Mouse (Mus musculus): ENCODE data around the gene Pitpnc1. TPM values are rescaled to one million over a fixed set of nuclear protein-coding genes. Genes with fewer than 3 reads are reported as not detected.

Pitpnc1 gene
- total RNA-seq, 1 experiment from 2014 or later, result 24.4 TPM

DNA sequence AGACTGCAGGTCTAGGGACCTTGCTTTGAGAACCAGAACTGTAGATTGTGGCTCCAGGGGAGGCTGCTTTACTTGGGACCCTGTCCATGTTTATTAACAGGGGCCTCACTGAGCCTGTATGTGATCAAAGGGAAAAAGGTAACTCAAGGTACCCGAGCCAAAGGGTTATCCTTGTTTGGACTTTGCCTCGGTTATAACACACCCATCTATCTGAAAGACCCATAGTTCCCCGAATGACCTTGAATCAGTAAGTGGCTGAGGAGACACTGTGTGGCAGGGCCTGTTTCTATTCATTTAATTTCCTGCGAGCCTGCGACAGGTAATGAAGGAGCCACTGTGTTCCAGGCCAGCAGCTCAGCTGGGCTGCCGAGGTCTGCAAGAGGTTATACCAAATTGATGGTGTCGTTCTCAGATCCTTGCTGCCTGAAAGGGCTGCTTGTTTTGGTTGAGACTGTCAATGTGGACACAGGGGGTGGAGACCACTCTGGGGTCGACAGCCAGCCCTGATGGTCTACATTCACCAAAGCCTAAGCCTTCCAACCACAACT, 246.8 kb downstream of the Pitpnc1 start:
- ATAC-seq (ENCODE audit: extremely low read depth, insufficient number of reproducible peaks, low FRiP score, poor library complexity, severe bottlenecking), result no peak

GRCm38 (mm10) chr11:107223169-107223561, 247.3 kb downstream of the Pitpnc1 start:
- ATAC-seq (ENCODE audit: extremely low read depth, insufficient number of reproducible peaks, low FRiP score, poor library complexity, severe bottlenecking), result no peak

- ATAC-seq (ENCODE audit: extremely low read depth, insufficient number of reproducible peaks, low FRiP score, poor library complexity, severe bottlenecking), result no peak
Measured at GRCm38 (mm10) chr11:107222531-107223168, 247.8 kb downstream of the Pitpnc1 start.

GRCm38 (mm10) chr11:107215111-107215510, 255.4 kb downstream of the Pitpnc1 start:
- ATAC-seq (ENCODE audit: extremely low read depth, insufficient number of reproducible peaks, low FRiP score, poor library complexity, severe bottlenecking), result no peak

DNA sequence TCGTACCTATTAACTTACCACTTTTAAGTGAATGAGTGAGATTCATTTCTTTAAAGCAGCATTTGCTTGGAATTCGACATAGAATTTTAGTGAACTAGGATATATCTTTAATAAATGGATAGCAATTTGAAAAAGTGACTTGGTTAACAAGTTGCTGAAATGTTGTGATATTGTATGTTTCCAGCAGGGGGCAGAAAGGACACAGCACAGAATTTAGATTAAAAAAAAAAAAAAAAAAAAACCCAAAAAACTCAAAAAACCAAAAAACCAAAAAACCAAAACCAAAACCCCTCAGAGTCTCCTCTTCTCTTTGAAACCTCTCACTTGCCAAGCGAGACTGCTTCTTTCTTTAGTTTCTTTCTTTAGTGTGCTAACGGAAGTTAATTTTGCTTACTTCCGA, 256.8 kb downstream of the Pitpnc1 start:
- no peak for ATAC-seq (ENCODE audit: extremely low read depth, insufficient number of reproducible peaks, low FRiP score, poor library complexity, severe bottlenecking)

DNA sequence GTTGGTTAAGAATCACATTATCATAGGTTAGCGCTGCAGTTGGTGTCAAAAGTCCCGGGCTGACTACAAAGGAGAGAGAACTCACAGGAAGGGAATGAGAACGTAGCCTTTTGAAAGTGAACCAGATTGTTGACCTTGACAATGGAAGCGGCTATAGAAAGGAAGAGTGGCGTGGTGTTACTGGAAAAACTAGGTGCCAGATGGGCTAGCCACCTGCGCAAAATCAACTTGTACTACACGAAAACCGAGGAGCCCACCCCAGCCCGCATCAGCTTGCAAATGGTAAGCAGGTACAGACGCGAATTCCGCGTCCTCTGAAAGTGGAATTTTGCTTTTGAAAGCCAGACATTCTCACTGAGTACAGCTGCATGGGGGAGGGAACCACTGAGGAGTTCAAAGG, 260.7 kb downstream of the Pitpnc1 start:
- no peak for ATAC-seq (ENCODE audit: extremely low read depth, insufficient number of reproducible peaks, low FRiP score, poor library complexity, severe bottlenecking)

GRCm38 (mm10) chr11:107201773-107202172, 268.7 kb downstream of the Pitpnc1 start:
- ATAC-seq (ENCODE audit: extremely low read depth, insufficient number of reproducible peaks, low FRiP score, poor library complexity, severe bottlenecking), result no peak

DNA sequence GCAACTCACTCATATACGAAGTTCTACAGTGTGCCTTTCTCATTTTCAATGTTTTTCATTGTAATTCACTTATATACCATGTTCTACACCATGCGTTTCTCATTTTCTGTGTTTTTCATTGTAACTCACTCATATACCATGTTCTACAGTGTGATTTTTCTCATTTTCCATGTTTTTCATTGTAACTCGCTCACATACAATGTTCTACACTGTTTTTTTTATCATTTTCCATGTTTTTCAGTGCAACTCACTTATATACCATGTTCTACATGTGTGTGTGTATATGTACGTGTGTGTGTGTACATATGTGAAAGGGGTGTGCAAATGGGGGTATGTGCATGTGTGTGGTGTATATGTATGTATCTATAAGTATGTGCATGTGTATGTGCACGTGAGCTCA, 271.2 kb downstream of the Pitpnc1 start:
- peak; percentile 51; the same call in 1 of the 2 replicates for ATAC-seq (ENCODE audit: extremely low read depth, insufficient number of reproducible peaks, low FRiP score, poor library complexity, severe bottlenecking)

DNA sequence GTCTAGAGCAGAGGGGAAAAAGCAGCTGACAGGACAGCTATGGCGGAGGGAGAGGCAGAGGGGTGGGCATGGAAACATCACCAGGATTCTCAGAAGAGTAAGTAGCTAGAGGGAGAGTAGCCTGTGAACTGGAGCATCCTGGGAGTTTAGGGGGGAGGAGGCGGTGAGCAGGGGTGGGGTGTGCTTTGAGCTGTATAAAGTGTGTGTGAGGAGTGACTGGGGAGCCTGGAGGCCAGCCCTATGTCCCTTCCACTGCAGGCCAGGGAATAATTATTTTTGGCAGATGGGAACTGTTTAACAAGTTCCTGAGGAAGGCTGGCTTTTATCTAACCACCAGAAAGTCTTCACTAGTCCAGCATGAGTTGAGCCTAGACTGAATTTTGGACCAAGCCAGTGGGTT, 275.2 kb downstream of the Pitpnc1 start:
- no peak for ATAC-seq (ENCODE audit: extremely low read depth, insufficient number of reproducible peaks, low FRiP score, poor library complexity, severe bottlenecking)

GRCm38 (mm10) chr11:107190376-107190775, 280.1 kb downstream of the Pitpnc1 start:
- ATAC-seq (ENCODE audit: extremely low read depth, insufficient number of reproducible peaks, low FRiP score, poor library complexity, severe bottlenecking), result no peak

DNA sequence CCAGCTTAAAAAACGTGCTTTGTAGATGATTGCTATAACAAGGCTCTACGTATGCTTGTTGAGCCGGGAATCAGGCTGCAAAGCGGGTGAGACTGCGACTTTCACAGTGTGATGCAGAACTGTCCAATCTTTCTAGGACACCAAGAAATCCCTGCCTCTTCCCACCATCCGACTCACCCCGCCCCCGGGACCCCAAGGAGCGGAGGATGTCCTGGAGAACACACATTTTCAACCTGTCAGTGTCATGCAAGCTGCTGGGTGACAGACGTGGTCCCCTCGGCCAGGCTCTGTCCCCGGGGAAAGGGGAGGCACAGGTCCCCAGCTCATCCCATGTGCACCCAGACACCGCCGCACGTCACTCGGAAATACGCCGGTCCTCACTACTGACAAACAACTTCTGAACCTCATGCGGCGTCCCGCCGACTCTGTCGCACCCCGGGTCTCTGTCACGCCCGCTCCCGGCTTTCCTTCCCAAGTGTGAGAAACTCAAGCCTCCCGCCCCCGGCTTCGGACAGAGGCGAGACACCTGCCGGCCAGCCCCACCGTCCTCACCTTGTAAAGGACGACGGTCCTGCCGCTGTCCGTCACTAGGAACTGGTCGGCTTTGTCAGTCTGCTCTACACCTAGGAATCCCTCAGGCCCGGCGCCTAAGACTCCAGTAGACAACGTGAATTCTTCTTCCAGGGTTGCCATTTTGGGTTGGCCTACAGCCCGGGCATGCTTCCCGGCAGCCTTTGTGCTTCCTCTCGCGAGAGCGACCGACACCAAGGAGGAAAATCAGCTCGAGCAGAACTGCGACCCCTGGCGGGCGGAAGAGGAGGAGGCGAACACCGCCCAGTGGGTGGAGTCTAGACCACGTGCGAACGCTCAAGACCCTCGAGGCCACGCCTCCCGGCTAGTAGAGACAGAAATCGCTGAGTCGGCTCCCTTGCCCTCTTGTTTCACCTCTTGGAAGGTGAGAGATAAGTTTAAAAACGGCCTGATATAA, 281.6 kb downstream of the Pitpnc1 start, which contains the start of gene Nol11:
Gene Nol11 (minus strand): TSS at position 817 of the 988 bp plus-strand sequence.
- peak; percentile 99 for ATAC-seq (ENCODE audit: extremely low read depth, insufficient number of reproducible peaks, low FRiP score, poor library complexity, severe bottlenecking)

- no peak for ATAC-seq (ENCODE audit: extremely low read depth, insufficient number of reproducible peaks, low FRiP score, poor library complexity, severe bottlenecking)
Measured at GRCm38 (mm10) chr11:107183777-107184176, 286.7 kb downstream of the Pitpnc1 start.

- no peak for ATAC-seq (ENCODE audit: extremely low read depth, insufficient number of reproducible peaks, low FRiP score, poor library complexity, severe bottlenecking)
Measured at GRCm38 (mm10) chr11:107161215-107161614, 309.3 kb downstream of the Pitpnc1 start.

- ATAC-seq (ENCODE audit: extremely low read depth, insufficient number of reproducible peaks, low FRiP score, poor library complexity, severe bottlenecking), result peak; percentile 58; the same call in 1 of the 2 replicates
Measured at GRCm38 (mm10) chr11:107159034-107159433, 311.5 kb downstream of the Pitpnc1 start.

Other genes starting within 250 kb of the Pitpnc1 start
- 52.8 and 67.9 TPM in 2 replicates for gene Psmd12, start 8.8 kb upstream of the Pitpnc1 start, total RNA-seq (2017)
- 40.0 and 47.3 TPM in 2 replicates for gene Helz, start 77.2 kb upstream of the Pitpnc1 start, total RNA-seq (2017)
- gene Cacng1, start 245.8 kb upstream of the Pitpnc1 start, total RNA-seq (2017), result not detected in 2 replicates